Mouse (Mus musculus) CD4-positive, CD25-positive, alpha-beta regulatory T cell, adult 2 months (primary cell): ENCODE measurements around the gene Kat8.
A peak's percentile ranks its signal among the peaks of the same experiment; 100 is the strongest.
"Not testable (repeated sequence)": the region's sequence is repeated elsewhere in the genome, so short reads cannot be mapped to it uniquely, and the experiment has no call there.

Experiments used
- DNase-seq: peaks from one replicate; pipeline ENCODE4 v3.0.0-alpha.2; 2012; ENCODE audit warnings: low read depth, low spot score

Kat8 gene

DNA sequence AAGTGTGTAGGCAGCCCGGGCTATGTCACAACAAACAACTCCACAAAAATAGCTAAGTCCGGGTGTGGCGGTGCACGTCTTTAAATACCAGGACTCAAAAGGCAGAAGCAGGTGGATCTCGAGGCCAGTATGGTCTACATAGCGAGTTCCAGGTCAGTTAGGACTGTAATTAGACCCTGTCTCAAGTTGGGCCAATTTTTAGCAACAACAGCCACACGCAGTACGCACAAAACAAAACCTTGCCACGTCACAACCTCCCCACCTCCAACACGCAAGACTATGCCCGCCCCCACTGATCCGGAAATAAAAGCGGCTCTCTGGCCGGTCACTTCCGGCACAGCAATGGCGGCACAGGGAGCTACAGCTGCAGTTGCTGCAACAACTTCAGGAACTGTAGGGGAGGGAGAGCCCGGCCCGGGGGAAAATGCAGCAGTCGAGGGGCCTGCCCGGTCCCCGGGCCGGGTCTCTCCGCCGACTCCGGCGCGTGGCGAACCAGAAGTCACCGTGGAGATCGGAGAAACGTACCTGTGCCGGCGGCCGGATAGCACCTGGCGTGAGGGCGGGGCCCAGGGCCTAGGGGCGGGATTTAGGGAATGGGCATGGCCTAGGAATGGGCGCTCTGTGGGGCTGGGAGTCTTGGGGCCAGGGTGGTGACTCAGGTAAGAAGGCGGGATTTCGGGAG, at the start of gene Kat8:
Gene Kat8 (plus strand): TSS at position 327 of the 682 bp plus-strand sequence.
- DNase-seq: peak; percentile 94

DNA sequence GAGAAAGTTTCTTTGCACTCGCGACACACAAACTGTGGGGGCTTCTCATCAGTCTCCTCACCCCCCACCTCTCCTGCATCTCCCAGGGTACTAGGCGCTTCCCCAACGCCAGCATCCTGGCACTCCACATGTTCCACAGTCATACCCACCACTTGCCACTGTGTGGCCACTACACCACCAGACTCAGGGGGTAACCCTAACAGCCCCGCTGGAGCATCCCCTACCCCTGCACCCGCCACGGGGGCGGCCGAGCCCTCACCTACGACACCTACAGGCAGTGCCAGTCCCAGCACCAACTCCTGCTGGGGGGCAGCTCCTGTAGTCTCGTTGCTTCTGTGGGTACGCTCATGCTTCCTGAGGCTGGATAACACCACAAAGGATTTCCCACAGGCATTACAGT, 45.9 kb upstream of the Kat8 start:
- no peak for DNase-seq

DNA sequence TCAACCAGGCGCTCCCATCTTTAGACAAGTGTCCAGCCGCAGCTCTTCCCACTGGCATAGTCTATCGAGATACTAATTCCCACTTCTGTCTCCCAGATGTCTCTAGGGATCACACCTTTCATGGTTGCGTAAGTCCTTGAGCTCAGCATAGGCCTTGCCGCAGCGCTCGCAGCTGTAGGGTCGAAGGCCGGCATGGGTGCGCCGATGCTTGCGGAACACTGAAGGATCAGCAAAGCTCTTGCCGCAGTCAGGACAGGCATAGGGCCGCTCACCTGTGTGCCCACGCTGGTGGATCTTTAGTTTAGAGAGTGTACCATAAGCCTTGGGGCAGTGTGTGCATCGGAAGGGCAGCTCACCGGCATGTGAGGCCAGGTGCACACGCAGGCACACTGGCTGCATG, 44.7 kb upstream of the Kat8 start:
- DNase-seq: no peak

DNA sequence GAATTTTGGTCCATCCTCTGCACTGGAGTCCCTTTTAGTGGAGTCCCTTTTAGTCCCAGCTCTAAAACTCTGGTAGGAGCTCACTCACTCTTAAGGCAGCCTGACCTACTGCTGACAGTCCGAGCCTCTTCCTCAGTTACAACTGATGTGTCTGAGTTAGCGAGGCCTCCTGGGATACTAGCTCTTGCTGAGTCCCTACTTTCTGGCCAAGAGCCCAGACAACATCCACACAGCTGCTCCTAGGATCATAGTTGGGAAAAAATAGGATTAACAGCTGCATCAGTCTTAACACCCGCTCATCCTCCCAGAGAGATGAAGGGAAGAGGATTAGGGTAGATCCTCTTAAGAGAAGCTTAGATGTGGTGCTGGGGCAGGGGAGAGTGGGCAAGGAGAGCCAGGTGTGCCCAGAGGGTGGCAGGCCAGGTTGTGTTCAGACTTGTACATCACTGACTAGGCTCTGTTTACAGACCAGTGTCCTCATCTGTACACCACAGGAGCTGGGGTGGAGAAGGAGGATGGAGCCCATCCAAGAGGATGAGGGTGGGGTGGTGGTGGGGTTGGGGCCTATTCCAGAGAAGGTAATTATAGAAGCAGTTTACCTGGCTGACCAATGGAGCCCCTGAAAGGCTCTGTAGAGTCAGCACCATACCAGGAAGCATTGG, 43.0 kb upstream of the Kat8 start:
- no peak for DNase-seq

DNA sequence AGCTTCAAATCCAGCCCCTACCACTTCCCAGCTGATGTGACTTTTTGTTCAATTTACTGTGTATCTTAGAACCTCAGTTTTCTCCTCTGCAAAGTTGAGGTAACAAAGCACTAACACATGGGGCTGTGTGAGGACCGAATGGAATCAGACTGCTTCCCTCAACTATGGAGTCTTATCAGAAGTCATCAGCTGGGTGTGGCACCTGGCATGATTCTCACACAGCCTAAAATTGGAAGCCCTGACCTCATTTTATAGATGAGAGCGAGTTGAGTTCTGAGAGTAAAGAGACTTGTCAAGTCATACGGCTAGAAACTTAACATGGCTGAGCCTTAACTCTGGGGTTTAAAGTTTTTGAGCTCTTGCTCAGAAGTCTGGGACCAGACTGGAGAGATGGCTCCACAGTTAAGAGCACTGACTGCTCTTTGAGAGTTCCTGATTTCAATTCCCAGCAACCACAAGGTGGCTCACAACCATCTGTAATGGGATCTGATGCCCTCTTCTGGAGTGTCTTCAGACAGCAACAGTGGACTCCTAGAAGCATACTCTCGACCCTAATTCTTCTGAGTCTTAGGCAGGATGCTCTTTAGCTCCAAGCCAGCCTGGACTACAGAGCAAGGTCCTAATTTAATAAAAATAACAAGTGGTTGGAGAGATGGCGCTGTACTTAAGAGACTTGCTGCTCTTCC, 42.0 kb upstream of the Kat8 start:
- no peak for DNase-seq

DNA sequence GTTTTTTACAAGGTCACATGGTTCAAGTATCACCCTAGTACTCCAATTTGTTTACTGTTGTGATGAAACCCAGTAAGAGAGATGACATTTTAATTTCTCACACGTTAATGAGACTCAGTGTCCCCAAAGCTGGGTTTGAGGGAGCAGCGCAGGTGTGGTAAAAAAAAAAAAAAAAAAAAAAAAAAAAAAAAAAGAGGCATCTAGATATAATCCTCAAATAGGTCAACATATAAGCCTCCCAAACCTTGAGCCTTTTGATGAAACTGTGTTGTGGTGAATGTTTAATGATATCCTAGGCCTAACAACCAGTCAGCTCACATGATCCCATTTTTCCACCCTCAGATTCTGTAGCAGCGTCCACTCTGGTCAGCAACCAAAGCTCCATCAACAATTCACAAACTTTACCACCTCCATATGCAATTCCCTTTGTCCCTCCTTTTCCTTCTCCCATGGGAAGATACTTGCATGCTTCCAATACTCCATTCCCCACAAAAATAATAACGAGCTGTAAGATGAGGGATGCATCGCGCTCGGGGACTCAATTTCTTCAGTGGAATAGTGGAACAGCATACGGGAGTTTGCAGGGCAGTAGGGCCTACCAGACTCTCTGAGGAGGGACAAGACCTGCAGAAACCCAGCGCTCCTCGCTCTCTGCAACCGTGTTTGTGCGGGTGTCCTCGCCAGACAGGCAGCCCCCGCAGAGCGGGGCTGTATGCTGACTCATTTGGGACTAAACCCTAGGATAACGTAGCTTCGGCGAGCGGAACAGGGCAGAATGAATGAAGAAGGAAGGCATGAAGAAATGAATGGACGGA, 37.3 kb upstream of the Kat8 start:
- no peak for DNase-seq

DNA sequence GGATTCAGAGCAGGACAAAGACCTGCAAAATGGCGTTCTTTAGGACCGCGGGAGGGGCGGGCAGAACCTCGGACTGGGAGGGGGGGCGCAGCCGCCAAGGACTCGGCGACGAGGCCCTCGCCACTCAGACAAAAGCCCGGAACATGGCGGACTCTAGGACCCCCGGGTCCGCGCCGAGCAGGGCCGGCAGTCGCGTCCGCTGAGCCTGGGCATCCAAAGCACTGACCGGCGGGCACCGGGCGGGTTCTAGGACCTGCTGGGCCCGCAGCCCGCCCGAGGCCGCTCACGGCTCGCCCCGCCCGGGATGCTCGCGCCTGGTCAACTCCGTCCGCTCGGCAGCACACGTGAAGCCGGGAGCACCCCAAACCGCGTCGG, 36.7 kb upstream of the Kat8 start:
- DNase-seq: peak; percentile 89

DNA sequence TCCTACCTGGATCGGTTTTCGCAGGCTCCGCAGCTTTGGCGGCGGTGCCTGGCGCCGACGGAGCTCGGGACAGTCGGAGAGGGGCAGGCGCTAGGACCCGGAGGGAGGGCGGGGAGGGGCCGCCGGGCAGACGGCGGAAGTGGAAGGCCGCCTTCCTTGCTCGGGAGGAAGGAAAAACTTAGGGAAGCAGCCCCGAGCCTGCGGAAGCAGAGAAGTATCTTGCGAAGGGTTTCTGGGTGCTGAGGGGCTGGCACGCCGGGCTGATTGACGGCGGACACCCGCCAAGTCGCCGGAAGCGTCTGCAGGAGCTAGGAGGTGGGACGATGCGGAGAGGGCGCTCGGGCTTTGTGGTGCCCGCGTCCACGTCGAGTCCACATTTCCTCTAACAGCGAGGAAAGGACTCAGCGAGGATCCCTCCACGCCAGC, 36.3 kb upstream of the Kat8 start, which contains the start of gene Zfp646:
Gene Zfp646 (plus strand): TSS at position 181 of the 426 bp plus-strand sequence.
- peak; percentile 88 for DNase-seq

DNA sequence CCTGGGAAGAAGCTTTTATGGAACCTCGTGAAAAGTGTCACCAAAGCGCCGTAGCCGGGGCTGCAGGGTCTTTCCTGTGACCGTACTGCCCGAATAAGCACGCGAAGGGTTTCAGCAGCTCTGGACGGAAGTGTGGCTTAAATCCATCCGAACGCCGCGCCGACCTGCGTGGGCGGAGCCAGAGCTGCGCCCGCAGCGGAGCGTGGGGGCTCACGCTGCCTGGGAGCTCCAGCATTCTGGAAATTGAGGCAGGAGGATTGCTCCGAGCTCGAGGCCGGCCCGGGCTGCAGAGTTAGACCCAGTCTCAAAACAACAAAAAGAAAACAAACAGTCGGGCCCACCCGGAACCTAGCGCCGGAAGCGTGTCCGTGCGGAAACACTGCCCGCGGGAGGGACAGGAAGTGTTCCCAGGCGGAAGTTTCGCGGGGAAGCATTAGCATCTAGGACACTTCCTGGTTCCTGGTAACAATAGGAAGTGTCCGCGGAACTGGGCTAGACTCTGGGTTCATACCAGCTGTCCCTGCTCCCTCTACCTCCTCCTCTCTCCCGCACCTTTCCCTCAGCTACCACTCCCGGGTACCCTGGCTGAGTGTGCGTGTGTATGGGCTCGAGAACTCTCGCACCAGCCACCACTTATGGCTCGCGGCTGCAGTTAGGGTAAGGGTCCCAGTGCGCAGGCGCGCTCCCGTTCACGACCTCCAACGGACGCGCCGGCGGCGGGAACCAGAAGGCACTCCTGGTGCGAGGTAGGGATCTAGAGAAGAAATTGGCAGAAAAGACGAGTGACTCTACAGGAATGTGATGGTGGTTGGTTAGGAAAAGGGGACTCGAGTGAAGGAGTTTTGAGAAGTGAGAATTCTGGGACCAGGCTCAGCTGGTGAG, 35.6 kb upstream of the Kat8 start, which contains the start of gene Zfp668:
Gene Zfp668 (minus strand): TSS at position 362 of the 882 bp plus-strand sequence.
- DNase-seq: peak; percentile 92

DNA sequence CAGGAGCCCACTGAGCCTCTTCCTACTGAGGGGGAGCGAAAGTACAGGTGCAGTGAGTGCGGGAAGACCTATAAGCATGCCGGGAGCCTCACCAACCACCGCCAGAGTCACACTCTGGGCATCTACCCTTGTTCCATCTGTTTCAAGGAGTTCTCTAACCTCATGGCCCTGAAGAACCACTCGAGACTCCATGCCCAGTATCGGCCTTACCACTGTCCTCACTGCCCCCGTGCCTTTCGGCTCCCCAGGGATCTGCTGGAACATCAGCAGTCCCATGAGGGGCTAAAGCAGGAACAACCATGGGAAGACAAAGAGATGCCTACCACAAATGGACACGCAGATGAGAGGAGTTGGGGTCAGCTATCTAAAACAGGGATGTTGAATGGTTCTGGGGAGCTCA, 33.0 kb upstream of the Kat8 start:
- DNase-seq: no peak

DNA sequence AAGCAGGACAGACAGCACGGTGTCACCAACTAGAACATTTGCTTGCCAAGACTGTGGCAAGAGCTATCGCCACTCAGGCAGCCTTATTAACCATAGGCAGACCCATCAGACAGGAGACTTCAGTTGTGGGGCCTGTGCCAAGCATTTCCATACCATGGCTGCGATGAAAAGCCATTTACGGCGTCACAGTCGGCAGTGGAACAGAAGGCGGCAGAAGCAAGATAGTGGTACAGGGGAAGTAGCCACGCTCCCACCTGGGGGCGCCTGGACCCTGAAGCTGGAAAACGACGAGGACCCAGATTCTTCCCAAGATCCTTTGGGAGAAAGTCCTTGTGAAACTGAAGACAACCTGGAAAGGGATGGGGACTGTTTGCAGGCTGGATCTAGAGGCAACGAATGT, 31.9 kb upstream of the Kat8 start:
- DNase-seq: no peak

DNA sequence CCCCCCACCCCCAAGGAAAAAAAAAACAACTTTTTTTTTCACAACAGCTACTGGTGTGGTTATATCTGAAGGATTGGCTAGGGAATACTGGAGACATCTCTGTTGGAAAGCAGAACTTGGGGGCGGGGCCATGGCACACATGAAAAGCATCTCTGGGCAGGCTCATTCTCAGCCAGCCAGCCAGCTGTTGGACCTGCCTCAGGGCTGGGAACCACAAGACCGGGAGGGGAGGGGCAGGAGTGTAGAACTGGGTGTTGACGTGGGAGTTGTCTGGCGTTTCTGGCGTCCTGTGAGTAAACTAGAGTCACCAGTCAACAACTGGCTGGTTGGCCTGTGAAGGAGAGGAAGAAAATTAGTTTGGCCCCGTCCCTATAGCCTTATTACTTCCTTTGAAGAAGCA, 26.4 kb upstream of the Kat8 start:
- no peak for DNase-seq

DNA sequence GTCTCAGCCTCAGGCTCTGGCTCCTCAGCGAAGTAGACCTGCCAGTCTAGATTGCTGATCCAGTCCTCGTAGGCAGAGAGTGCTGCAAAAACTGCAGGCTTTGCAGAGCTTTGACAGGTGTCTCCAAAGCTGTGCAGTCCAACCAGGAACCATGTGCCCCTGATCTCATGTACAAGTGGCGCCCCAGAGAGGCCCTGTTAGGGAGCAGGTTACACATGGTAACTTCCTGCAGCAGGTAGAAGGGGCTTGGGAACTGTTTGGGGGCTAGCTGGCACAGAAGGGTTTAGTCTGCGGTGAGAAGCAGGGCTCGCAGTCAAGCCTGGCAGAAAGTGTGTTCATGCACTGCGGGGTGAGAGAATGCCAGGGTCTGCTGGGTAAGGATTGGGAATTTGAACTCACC, 25.8 kb upstream of the Kat8 start:
- no peak for DNase-seq

DNA sequence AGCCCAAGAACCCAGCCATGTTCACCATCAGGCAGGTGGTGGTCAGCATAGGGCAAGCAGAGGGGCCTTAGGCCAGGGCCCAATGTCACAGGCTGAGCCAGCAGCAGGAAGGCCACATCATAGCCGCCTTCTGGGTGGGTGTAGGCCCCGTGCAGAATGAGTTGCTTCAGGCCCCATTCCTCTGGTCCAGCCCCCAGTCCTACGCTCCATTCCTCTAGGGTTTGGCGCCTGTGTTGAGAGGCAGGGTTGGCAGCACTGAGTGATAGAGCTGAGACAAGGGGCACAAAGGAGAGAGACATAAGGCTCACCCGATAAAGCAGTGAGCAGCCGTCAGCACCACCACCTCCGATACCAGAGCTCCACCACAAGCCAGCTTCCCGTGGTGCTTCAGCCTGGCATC, 25.1 kb upstream of the Kat8 start:
- no peak for DNase-seq

DNA sequence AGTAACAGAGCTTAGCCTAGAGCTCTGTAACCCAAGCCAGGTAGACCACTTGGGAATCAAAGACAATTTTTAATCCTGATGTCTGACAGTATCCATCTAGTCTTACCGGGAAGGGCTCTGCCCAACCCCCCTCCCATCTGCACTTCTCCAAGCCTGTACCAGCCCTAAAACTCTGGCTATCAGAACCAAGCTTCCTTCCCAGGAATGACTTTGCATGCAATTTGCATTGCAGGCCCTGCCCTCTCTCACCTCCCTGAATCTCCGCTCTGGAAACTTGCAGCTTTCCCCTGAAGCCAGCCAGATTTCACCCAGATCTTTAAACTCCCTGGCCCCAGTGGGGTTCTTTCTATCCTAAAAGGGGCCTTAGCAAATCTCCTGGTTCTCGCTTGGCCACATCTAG, 24.5 kb upstream of the Kat8 start:
- DNase-seq: no peak

DNA sequence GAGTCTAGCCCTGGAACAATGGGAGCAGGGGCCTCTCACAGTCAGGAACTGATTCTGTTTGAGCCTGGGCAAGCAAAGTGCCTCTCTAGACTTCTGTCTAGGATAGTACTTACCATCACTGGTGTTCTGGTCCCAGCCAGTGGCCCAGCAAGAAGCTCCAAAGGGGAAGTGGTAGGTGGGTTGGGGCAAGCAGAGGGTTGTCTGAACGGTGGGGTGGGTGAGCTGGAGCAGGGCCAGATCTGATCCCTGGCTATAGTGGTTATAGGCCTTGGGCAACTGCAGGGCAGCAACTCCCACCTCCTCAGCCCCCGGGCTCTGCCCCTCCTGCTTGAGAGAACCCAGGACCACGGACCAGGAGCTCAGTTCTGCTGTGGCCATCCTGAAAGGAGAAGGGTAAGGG, 23.5 kb upstream of the Kat8 start:
- DNase-seq: no peak

DNA sequence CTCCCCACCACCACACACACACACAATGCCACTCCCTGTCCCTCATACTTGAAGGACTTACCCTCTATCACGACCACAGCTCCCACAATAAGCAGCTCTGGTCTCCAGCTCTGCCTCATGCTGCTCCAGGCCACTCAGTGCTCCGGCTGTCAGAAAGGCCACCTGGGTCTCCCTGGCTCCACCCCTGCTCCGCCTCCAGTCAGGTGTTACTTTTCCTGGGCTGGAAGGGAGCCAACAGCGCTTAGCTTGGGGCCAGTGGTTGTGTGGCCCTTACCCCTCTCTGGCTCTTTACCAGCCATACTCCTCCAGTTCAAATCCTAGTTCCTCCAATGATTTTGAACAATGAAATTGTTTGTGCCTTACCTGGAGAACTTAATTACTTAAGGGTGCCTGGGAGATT, 21.5 kb upstream of the Kat8 start, which contains the start of gene Prss53:
Gene Prss53 (minus strand): TSS at position 173 of the 400 bp plus-strand sequence.
- no peak for DNase-seq

DNA sequence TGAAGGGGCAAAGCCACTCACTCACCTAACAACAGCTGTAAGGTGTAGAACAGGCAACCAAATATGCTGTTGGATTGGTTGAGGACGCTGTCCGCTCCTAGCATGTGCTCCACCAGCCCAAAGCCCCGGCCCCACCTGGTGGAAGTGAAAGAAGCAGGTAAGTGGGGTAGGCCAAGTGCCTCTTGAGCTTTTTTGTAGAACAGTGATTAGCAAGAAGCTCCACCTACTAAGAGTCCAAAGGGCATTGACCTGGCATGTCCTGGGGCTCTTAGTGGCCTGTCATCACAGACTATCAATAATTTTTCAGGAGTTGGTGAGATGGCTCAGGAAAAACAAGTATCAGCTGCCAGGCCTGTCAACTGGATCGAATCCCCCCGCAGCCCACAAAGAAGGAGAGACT, 17.8 kb upstream of the Kat8 start:
- no peak for DNase-seq

DNA sequence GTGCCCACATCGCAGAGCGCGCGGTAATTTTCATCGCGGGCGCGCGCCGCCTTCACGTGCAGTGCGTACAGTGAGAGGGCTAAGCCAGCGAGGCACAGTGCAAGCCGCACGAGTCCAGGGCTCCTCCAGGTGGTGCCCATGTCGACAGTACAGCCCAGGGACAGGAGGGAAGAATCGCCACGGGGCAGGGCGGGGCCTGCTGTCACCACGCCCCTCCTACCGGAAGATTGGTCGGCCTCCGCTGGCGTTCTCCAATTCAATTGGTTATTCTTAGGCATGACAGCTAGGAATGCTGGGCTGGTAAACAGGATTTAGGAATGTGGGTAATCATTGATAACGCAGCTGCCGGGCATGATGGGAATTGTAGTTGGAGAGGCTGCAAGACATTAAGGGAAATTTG, 16.9 kb upstream of the Kat8 start, which contains the start of the genes Gm21974 and Vkorc1:
Gene Gm21974 (minus strand): TSS at position 13 of the 400 bp plus-strand sequence.
Gene Vkorc1 (minus strand): TSS at position 176 of the 400 bp plus-strand sequence.
- DNase-seq: peak; percentile 92

DNA sequence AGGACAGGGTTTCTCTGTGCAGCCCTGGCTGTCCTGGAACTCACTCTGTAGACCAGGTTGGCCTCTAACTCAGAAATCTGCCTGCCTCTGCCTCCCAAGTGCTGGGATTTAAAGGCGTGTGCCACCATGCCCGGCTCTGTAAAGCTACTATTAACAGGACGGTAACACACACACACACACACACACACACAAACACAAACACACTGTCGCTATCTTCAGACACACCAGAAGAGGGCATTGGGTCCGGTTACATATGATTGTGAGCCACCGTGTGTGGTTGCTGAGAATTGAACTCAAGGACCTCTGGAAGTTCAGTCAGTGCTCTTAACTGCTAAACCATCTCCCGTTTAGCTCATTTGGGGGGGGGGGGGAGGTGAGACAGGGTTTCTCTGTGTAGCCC, 16.4 kb upstream of the Kat8 start:
- not testable (repeated sequence) for DNase-seq

DNA sequence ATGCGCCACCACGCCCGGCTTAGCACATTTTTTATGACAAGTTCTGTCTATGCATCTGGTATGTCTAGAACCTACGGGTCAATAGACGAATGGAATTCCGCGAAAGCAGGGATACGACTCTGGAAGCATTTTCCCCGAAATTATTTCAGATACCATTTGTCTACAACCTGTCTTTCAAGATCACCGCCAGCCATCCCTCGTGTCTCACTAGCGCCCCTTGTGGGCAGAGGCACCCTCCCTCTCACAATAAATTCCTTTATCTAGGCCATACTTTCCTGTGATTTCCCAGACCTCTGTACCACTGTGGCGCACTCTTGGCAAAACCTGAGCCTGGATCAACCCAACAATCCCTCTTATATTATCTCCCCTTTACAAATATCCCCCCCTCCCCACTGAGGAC, 15.9 kb upstream of the Kat8 start:
- DNase-seq: peak; percentile 84
